Mouse (Mus musculus) kidney, postnatal 10 days (tissue): ENCODE results near the gene Nr2e1.
A peak's percentile ranks its signal among the peaks of the same experiment; 100 is the strongest.

Source experiments
- DNase-seq: peaks from one replicate; pipeline ENCODE4 v3.0.0; 2021; ENCODE audit warnings: mixed read lengths

Gene Nr2e1

DNA sequence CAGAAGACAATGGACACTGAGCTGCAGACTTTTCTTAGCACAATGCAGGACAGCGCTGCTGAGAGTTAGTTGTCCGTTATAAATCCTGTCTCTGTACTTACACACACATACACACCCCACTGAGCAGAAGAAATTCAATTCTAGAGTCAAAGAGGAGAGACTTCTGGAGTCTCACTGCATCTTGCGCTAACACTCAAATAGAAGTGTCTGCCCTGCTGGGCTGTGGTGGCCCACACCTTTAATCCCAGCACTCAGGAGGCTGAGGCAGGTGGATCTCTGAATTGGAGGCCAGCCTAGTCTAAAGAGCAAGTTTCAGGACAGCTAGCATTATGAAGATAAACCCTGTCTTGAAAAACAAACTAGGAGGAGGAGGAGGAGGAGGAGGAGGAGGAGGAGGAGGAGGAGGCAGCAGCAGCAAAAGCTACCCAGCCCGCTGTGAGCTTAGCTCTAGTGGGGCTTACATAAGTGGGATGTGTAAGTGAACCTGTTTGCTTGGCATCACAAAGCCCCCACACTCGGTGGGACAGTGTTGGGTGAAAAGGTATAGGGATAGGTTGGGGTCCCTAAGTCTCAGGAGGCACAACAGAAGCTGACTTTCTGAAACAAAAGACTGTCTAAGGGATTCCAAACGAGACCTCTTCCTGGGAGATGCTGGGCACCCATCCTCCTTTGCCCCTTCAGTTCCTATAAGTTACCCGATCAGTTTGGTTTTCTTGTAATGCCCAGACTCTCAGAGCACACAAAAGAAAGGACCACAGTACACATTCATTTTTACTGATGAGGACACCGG is 4.7 kb upstream of the Nr2e1 start:
- no peak for DNase-seq

DNA sequence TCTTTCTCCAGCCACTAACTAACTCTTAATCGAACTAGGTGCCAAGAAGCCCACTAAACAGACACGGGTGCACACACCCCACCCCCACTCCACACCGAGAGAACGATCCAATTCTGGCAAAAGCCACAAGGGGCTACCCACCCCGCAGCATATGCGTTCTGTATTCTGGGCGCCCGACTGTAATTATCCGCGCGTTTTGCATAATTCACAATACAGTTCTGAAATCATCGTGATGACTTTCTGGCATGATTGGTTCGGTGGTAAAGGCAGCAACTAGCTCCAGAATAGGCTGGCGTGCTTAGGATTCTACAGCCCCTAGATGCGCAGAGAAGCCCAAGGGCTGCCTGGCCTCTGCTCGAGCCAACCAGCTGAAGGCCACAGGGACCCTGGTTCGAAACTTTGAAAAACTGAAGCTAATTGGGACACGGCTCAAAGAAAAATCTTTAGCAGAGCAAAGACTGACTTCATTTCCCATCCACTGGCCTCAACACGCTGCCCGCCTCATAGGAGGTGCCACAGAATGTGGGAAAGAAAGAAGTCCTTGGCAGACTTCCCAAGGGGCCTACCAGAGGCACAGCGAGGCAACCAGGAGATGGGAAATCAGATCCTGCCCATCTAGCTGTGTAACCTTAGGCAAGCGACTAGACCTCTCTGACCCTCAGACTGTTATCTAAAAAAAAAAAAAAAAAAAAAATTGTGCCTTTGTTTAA is 2.3 kb upstream of the Nr2e1 start:
- no peak for DNase-seq

- no peak for DNase-seq
Observed at GRCm38 (mm10) chr10:42585156-42585555, 1.7 kb upstream of the Nr2e1 start.

DNA sequence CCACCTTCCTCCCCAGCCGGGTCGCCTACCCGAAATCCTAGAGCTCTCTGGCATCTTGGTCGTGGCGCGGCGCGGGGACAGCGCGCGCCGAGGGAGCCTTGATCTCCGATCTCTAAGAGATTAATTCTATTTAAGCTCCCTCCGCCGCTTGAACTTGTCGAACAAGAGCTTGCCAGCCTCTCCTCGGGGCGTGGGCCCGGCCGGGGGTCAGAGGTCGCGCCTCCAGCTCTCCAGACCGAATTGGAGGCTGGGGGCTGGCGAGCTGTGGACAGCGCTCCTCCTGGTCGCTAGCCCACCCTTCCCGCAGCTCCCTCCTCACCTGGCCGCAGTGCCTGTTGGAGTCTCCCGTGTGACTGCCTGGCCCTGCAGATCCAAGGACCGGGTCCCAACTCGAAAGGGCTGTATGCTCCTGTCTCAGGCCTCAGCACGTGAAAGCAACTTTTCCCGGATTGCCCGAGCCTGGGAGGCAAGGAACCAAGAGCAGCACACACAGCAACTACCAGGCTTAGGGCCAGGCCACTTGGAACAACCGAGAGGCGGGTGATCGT is 1.1 kb upstream of the Nr2e1 start:
- DNase-seq = no peak

DNA sequence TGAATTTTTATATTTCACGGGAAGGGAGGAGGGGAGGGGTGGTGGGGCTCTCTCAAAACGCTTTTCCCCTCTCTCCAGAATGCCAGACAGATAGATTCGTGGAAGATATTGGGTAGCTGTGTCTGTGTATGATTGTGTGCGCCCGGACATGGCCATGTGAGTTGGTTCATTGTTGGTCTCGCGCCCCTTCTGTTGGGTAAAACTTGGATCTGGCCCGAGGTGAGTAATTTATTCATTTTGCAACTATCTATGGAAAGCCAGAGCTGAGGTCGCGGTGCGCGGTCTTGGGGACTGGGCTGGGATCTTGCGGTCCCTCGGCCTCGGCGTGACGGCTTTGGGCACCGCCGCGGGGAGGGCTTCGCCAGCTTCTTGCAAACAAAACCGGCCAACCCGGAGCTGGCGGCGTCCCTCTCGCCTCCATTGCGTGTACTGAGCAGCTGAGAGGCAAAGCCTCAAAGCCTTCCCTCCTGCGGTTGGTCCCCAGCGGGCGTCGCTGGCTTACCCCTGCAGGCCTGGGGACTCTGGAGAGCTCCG is 537 bp upstream of the Nr2e1 start:
- no peak for DNase-seq

DNA sequence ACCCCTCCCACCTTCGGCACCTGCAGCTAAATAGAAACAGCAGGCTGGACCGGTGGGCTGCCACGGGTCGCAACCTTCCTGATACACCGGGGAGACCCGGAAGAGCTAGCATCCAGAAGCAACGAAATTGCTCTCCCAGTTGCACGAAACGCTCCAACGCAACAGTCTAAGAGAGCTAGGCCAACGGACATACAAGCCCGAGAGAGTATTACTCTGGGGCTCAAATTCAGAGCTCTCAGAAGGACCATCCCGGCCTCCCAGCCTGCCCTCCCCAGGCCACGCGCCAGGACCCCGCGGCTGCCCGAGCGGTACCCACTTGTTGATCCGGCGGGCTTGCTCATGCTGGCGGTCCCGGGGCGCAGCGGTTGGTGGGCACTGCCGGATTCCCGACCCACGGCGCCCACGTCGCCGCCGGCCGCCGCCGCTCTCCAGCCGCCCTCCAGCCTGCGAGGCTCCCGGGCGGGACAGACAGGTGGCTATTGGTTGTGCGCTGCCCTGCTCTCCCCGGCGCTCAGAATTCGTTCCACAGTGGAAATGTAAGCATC is 794 bp downstream of the Nr2e1 start:
- DNase-seq = no peak

DNA sequence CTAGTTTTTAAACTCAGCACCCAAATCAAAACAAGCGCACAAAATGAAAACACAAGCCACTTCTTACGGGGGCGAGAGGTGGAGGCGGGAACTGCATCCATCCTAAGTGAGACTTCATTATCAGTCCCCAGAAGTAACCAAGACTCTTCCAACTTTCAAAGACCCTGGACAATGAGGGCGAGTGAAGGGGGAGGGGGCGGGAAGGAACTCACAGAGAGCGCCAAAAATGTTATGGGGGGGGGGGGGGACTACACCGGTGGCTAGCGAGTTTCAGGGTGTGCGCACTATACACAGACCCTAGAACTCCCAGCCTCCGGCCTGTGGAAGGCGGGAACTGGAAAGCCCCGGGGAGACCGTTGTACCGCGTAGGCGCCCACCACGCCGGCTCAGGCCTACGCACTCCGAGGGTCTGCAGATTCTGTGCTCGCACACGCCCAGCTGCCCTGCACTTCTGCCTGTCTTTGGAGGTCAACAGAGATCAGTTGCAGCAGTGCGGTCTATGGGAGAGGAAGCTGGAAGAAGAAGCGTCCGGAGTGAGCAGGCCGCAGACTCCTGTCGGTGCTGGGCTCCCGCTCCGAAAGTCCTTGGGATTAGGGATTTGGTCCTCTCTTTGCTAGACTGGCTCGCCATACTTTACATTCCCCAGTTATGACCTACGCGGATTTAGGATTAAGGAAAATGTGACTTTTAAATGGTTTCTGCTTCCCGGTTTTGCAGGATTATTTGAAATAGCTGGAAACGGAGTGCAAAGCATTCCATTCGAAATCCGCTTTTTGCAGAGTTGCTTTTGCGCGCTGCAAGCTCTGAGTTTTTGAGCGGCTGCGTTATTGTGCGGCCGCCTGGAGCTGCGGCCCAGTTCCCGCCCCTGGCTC is 1.5 kb downstream of the Nr2e1 start:
- peak; percentile 33 for DNase-seq

GRCm38 (mm10) chr10:42580951-42581277 is 2.5 kb downstream of the Nr2e1 start:
- no peak for DNase-seq

- DNase-seq = no peak
Observed at GRCm38 (mm10) chr10:42580131-42580950, 3.1 kb downstream of the Nr2e1 start.

- DNase-seq = no peak
Observed at GRCm38 (mm10) chr10:42579475-42580130, 3.8 kb downstream of the Nr2e1 start.

- no peak for DNase-seq
Observed at GRCm38 (mm10) chr10:42578698-42579474, 4.5 kb downstream of the Nr2e1 start.

GRCm38 (mm10) chr10:42578281-42578675 is 5.2 kb downstream of the Nr2e1 start:
- no peak for DNase-seq

GRCm38 (mm10) chr10:42577525-42578280 is 5.7 kb downstream of the Nr2e1 start:
- DNase-seq = no peak

- DNase-seq = peak; percentile 27
Observed at GRCm38 (mm10) chr10:42574639-42575038, 8.8 kb downstream of the Nr2e1 start.

DNA sequence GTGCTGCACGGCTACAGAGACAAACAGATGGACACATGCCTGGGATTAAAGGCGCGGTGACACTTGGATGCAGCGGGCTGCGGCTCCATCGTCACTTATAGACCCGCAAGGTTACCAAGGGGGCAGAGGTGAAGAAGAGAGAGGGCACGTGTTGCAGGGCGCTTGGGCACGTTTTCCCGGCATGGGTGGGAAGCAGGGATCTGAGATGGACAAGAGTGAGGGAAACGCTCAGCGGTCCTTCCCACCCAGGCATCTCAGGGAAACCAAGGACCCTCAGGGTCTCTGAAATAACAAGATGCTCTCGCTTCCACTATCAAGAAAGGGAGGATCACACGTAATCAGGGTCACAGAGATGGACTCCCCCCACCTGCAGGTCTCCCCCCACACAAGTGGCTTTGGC is 10.5 kb downstream of the Nr2e1 start:
- DNase-seq = no peak

DNA sequence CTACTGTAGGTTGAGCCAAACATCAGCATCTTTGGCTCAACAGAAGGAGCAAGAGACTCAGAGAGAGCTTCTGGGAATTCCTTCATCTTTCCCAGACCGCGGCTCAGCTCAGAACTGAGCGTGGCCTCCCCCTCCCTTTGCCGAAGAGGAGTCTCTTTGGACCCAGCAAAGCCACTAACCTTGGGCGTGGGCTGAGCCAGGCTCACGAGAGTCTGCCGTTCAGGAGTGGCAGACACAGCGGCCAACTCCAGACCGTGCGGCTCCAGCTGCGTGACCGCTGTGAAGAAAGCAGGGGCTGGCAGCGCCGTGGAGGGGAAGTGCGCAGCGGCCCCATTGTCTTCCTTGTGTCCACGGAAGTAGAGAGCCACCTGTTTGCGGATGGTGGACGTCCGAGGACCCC is 10.9 kb downstream of the Nr2e1 start:
- no peak for DNase-seq

DNA sequence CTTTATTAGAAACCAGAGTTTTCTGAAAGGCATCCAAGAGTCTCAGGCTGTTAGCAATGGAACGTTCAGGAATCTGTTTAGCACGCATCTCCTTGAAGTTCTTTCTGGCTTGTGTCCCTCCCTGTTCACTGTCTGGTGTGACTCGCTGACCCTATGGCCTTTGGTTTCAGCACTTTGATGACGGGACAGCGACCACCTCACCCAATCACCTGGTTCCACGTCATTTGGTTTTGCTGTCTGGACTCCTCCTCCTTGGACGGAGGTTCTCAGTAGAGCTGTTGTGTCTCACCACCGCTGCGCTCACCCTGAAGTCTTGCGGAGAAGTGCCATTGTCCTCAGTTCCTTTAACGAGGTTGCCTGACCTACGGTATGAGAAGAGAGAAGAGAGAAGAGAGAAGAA is 21.2 kb downstream of the Nr2e1 start:
- DNase-seq = peak; percentile 66

DNA sequence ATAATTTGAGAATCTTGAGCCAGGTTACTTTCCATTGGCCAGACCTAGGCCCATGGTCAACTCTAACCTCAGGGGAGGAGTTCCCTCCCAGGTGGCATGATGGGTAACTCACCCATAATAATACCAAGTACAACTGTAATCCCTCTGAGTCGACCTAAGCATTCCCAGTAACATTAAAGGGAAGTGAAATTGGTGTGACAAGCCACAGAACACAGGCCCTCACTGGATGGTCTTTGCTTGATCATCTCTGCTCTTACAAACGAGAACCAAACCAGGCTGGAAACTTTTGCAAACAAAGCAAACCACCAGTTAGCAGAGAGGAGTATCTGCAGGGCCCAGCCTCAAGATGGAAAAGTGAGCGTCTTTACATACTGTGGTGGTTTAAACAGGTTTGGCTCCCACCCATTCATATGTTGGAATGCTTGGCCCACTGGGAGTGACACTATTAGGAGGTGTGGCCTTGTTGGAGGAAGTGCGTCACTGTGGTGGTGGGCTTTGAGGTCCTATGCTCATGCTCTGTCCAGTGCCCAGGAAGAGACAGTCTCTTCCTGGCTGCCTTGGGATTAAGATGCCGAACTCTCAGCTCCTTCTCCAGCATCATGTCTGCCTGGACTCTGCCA is 23.7 kb downstream of the Nr2e1 start:
- no peak for DNase-seq

DNA sequence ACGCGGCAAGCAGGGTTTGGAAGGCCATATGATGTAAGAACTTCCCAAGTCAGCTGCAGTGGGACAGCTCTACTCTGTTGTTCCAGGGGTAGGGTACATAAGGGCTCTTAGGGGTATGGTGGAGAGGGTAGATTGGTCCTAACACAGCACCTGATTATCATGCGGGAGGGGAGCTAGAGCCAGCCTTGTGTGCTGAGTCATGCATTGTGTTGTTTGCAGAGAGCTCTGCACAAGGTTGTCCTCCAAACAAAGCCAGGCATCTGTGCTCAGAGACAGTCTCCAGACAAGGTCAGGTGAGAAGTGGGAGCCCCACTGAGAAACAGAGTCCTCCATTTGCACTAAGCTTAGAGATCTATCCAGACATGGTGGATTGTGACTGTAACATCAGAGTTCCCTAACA is 36.9 kb downstream of the Nr2e1 start:
- DNase-seq = no peak
